Mouse (Mus musculus): Measurements from ENCODE around the gene Llgl1. TPM values are rescaled to one million over a fixed set of nuclear protein-coding genes. Genes with fewer than 3 reads are reported as not detected.

Gene Llgl1
- 26.5 and 28.2 TPM in 2 replicates for polyA plus RNA-seq (2012; rRNA removed)

- DNase-seq (ENCODE audit: low spot score): peak; percentile 79
Observed at GRCm38 (mm10) chr11:60699524-60700075, at the start of gene Llgl1. Llgl1 (plus strand) TSS chr11:60699723.

DNA sequence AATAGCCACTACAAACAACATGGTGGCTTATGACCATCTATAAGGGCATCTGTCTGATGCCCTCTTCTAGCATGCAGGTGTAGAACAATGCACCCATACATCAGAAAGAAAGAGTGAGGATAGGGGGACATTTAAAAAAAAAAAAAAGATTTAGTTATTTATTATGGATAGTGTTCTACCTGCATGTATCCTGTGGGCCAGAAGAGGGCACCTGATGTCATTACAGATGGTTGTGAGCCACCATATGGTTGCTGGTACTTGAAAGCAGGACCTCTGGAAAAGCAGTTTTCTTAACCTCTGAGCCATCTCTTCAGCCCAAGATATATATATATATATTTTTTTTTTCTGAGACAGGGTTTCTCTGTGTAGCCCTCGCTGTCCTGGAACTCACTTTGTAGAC, 3.4 kb upstream of the Llgl1 start:
- no peak for DNase-seq (ENCODE audit: low spot score)

- no peak for DNase-seq (ENCODE audit: low spot score)
Observed at GRCm38 (mm10) chr11:60697561-60697960, 2.0 kb upstream of the Llgl1 start.

DNA sequence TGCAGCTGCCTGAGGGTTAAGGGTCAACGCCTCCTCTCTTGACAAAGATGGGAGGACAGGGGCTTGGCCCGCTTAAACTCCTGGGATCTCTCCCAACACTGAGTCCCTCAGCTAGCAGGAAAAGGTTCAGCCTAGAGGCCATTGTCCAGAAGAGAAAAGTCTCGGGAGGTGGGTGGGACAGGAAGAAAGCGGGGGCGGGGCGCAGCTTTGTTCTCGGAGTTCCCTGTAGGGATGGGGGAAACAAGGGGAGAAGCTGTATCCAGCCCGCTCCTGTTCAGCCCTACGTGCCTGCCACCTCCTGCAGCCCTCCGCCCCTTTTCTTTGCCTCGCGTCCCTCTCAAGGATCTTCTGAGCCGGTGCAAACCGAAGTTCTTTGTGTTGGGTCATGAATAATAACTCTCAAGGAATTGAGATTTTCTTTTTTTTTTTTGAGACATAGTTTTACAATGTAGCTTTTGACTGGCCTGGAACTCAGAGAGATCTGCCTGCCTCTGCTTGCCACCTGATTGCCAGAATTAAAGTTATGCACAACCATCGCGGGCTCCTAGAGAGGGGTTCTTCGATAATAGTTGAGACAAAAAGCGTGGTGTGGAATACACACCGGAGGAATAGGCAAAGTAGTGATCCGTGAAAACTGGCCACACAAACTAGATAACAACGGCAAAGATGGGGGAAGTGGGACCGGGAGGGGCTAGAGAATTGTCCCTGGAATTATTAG, 558 bp upstream of the Llgl1 start:
- DNase-seq (ENCODE audit: low spot score): peak; percentile 40

DNA sequence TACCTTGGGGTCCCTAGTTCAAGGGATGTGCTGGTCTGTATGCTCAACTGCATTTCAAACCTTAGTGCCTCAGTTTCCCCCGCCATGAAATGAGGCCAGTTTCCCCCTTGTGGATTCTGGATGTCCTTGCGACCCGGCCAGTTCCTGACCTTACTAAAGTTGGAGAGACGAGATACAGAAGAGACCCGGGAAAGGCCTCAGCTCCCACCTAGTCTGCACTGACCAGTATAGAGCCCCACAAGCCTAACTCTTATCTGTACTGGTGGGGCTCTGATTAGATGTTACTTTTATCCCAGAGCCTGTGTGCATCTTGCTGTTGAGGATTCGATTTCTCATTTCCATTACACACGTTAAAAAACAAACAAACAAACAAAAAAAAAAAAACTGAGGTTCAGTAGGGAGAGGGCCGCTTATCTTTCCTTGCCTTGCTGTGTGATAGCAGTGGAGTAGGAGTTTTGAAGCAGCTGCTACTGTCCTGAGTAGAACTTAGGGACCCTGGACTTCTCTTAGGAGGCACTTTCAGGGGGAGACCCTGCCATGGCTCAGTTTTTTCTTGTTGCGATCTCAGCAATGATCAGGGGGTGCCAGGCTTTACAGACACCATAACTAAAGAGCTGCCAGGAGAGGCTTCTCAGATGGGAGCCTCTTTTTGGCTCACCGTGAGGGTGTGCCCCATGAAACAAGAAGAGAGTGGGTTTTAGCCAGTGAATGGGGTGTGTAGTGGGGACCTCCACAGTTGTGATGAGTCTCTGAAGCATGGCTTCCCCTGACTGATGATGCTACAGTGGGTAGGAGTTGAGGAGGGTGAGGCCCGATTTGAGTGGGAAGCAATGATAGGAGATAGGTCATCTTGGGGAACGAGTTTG, 1.0 kb downstream of the Llgl1 start:
- DNase-seq (ENCODE audit: low spot score): no peak

DNA sequence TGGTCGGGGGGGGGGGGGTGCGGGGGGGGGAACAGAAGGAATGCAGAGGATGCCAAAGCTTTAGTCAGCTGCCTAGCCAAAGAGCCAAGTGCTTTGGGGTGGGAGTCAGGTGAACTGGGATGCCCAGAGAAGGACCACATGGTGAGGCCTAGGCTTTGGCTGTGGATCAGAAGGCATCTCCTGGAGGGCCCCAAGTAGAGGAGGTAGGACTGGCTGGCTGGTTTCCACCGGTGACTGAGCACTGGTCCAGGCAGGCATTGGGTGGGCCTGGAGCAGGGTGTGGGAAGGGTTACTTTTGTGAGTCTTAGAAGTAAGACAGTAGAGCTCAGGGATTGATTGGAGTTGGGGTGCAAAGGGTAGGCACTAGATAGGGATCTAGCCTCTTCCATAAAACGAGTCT, 2.1 kb downstream of the Llgl1 start:
- no peak for DNase-seq (ENCODE audit: low spot score)

GRCm38 (mm10) chr11:60703131-60703530, 3.6 kb downstream of the Llgl1 start:
- DNase-seq (ENCODE audit: low spot score): peak; percentile 26

DNA sequence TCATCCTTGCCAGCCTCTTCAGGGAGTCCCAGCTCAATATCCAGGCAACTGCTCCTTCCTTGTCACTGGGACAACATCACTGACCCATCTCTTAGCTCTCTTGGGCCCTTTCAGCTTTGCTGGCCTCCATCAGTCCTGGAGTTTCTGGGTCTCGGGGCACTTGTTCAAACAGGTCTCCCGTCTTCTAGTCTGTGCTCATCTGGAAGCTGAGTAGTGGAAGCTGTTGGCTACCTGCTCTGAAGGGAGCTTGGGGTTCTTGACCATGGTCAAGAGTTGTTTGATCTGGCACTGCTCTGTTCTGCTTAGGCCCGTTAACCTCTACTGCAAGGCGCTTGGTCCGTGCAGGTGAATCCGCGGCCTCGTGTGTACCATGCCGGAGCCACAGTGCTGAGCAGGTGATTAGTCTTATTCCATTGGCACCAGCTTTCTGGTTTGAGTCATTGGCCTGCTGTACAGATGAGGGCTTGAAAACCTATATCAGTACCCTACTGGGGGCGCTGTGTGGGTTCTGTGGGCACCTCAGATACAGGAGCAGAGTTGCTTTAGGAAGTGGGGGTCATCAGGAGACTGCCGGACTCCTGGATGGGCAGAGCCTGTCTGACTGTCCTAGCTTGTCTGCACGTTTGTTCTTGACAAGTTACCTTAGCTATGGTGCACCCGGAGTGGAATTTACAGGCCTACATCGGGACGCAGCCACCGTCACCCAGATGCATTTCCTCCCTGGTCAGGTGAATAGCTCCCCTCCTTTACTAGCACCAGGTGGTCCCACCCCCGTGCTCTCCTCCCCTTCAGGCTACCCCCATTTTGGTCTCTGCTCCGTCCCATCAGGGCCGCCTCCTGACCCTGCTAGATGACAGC, 4.7 kb downstream of the Llgl1 start:
- no peak for DNase-seq (ENCODE audit: low spot score)

DNA sequence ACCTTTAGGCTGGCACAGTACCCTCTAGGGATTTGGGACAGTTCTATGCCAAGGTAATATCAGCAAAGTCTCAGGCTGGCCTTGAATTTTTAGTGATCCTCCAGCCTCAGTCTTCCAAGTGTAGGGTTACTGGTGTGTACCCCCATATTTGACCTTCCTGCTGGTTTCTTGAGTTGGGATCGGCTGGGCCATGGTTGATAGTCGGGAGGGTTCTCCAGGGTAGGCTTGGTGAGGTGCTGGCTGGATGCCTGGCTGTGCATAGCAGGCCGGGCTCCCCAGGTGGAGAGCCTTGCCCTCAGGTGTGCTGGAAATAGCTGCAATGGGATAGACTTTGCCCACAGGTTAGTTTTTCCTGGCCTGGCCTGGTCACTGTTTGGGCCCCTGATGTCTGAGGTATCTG, 5.7 kb downstream of the Llgl1 start:
- DNase-seq (ENCODE audit: low spot score): no peak

- peak; percentile 20 for DNase-seq (ENCODE audit: low spot score)
Observed at GRCm38 (mm10) chr11:60706076-60706475, 6.6 kb downstream of the Llgl1 start.

DNA sequence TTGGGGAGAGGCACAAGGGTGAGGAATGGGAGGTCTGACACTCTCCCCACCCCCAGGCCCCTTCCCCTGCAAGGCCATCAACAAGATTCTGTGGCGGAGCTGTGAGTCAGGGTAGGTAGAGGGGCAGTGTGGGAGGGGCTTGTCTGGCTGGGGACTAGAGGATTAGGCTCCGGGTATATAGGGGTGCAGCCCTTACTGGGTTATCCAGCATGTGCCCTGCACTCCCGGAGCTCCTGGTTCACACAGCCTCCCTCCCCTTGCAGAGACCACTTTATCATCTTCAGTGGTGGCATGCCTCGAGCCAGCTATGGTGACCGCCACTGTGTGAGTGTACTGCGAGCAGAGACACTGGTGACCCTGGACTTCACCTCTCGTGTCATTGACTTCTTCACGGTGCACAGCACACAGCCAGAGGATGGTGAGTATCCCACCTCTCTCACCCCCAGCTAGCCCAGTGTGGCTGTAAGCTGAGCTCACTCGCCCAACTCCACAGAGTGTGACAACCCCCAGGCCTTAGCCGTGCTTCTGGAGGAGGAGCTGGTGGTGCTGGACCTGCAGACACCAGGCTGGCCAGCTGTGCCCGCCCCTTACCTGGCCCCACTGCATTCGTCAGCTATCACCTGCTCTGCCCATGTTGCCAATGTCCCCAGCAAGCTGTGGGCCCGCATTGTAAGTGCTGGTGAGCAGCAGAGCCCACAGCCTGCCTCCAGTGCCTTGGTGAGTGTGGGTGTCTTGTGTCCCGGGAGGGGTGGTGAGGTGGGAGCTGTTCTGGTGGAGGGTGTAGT, 7.4 kb downstream of the Llgl1 start:
- peak; percentile 23 for DNase-seq (ENCODE audit: low spot score)

DNA sequence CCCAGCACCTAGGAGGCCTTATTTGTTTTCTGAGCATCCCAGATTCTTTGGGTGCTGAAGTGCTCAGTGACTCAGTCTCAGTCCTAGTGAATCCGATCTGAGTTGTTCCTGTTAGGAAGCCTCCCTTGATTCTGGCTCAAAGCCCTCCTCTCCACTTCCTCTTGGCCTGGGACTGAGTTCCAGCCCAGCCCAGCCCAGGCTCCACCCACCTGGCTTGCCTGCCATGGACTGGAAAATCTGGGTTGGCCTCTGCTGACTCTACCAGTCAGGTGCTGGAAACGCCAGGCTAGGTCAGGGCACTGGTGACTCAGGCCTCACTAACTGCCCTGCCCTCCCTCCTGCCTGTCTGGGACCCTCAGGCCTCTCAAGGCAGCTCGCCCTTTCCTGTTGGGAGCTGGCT, 8.1 kb downstream of the Llgl1 start:
- DNase-seq (ENCODE audit: low spot score): peak; percentile 72

GRCm38 (mm10) chr11:60708631-60709030, 9.1 kb downstream of the Llgl1 start:
- DNase-seq (ENCODE audit: low spot score): no peak

DNA sequence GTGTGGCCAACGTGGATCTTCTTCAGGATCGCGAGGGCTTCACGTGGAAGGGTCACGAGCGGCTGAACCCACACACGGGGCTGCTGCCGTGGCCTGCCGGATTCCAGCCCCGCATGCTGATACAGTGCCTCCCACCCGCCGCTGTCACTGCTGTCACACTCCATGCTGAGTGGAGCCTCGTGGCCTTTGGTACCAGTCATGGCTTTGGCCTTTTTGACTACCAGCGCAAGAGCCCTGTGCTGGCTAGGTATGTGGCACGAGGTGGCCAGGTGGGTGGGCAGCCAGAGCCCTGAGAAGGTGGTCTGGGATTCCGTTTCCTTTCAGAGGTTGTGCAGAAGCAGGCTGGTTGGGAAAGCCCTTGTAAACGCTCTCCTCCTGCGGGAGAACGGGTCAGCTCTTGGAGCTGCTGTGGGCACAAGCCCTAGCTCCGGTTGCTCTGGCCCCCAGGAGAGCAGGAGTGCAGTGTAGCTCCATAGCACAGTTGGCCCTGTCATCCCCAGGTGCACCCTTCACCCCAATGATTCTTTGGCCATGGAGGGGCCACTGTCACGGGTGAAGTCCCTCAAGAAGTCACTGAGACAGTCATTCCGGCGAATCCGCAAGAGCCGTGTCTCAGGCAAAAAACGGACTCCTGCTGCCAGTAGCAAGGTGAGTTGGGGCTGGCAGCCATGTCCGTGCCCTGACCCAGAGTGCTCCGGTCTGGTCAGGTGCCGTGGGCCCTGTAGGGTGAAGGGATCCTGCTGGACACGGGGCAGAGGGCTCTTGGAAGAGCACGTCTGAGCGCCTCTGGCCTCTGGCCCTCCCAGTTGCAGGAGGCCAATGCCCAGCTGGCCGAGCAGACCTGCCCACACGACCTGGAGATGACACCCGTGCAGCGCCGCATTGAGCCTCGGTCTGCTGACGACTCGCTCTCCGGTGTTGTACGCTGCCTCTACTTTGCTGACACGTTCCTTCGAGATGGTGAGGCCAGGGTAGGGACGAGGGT, 10.2 kb downstream of the Llgl1 start:
- no peak for DNase-seq (ENCODE audit: low spot score)

- DNase-seq (ENCODE audit: low spot score): no peak
Observed at GRCm38 (mm10) chr11:60711218-60711617, 11.7 kb downstream of the Llgl1 start.

- no peak for DNase-seq (ENCODE audit: low spot score)
Observed at GRCm38 (mm10) chr11:60712040-60712439, 12.5 kb downstream of the Llgl1 start.

- no peak for DNase-seq (ENCODE audit: low spot score)
Observed at GRCm38 (mm10) chr11:60712639-60713255, 13.2 kb downstream of the Llgl1 start.

DNA sequence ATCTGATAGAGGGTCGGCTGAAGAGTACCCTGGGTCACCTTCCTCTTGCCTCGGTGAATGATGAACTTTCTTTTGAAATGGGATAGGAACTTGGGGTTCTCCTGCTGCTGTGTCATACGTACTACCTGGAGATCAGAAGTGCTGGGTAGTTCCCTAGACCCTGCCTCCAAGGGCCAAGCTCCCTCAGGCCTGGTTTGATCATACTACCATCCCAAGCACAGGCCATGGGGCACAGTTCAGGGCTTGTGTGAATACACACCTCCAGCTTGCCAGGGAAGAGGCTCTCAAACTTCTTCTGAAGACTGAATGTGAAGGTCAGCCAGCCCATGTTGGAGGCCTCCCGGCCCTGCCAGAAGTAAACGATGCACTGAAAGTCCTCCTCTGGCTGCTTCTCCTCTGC, 16.3 kb downstream of the Llgl1 start:
- no peak for DNase-seq (ENCODE audit: low spot score)

DNA sequence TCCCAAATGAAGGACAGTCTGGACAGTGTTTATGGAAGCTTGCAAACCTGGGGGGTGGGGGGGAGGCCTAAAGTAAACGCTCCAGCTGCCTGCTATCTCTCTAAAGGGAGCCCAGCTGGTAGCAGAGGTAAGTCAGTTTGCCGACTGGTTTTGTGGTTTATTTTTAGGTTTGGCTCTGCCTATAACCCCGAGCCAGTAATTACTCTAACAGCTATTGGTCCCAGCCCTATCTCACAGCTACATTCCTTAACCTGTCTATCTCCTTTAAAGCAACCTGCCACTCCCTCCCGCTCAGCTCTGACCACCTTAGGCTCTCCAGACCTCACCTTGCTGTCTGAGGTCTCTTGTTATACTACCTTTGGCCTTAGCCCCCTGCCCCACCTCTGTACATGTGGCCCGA, 19.7 kb downstream of the Llgl1 start:
- DNase-seq (ENCODE audit: low spot score): no peak

All from urinary bladder, adult 2 months (tissue).